Mouse (Mus musculus): ENCODE results near the gene Slc37a1. TPM values are rescaled to one million over a fixed set of nuclear protein-coding genes. Genes with fewer than 3 reads are reported as not detected.

The Slc37a1 gene
- polyA plus RNA-seq (2014; fragmentation: Nextera tagmentation; extraction: Ambion mirVana) = 3.0 and 3.3 TPM in 2 replicates

- no peak for ATAC-seq (ENCODE audit: low FRiP score, low TSS enrichment)
- Histone ChIP-seq H3K27me3 (ENCODE audit: control insufficient read depth, insufficient read depth, low read length) (no peaks in the 10 kb centered on the region; the same call in 1 of the 2 replicates), H3K4me3 (ENCODE audit: low read length) (no peak within 1 kb of the TSS), H3K36me3 (ENCODE audit: control insufficient read depth, insufficient read depth, low read length) (no peaks in the 10 kb centered on the region), H3K9ac (ENCODE audit: low read depth, low read length) (no peak within 1 kb of the TSS), H3K27ac (ENCODE audit: low read depth, low read length) (no peak within 1 kb of the TSS), H3K4me1 (ENCODE audit: control insufficient read depth, insufficient read depth, low read length) (no peaks in the 10 kb centered on the region), H3K9me3 (ENCODE audit: control insufficient read depth, low read length) (no peaks in the 10 kb centered on the region), H3K4me2 (replicated peaks; ENCODE audit: low read depth, low read length) (no peak within 1 kb of the TSS)
- WGBS = 100% methylated on average over 1 of the region's 1 CpGs
Measured at GRCm38 (mm10) chr17:31286492-31286891, at the start of gene Slc37a1. Gene Slc37a1, plus strand, starts transcription at chr17:31286792.

GRCm38 (mm10) chr17:31238234-31239020 is 48.2 kb upstream of the Slc37a1 start:
- no peaks in the 10 kb centered on the region for H3K4me1 ChIP-seq (ENCODE audit: control insufficient read depth, insufficient read depth, low read length)
- H3K4me2 ChIP-seq (replicated peaks; ENCODE audit: low read depth, low read length) = no peak overlapping the region
- 79% methylated on average over 7 of the region's 7 CpGs for WGBS
- no peak overlapping the region for H3K9ac ChIP-seq (ENCODE audit: low read depth, low read length)
- no peak for ATAC-seq (ENCODE audit: low FRiP score, low TSS enrichment)
- no peak overlapping the region for H3K4me3 ChIP-seq (ENCODE audit: low read length)
- no peaks in the 10 kb centered on the region for H3K36me3 ChIP-seq (ENCODE audit: control insufficient read depth, insufficient read depth, low read length)
- H3K27ac ChIP-seq (ENCODE audit: low read depth, low read length) = no peak overlapping the region
- no peaks in the 10 kb centered on the region for H3K9me3 ChIP-seq (ENCODE audit: control insufficient read depth, low read length)
- no peaks in the 10 kb centered on the region for H3K27me3 ChIP-seq (ENCODE audit: control insufficient read depth, insufficient read depth, low read length)

- no peak overlapping the region for H3K9ac ChIP-seq (ENCODE audit: low read depth, low read length)
- H3K36me3 ChIP-seq (ENCODE audit: control insufficient read depth, insufficient read depth, low read length) = no peaks in the 10 kb centered on the region
- no peaks in the 10 kb centered on the region for H3K4me1 ChIP-seq (ENCODE audit: control insufficient read depth, insufficient read depth, low read length)
- H3K4me3 ChIP-seq (ENCODE audit: low read length) = no peak overlapping the region
- no peak overlapping the region for H3K27ac ChIP-seq (ENCODE audit: low read depth, low read length)
- no peak for ATAC-seq (ENCODE audit: low FRiP score, low TSS enrichment)
- 88% methylated on average over 8 of the region's 8 CpGs for WGBS
- H3K27me3 ChIP-seq (ENCODE audit: control insufficient read depth, insufficient read depth, low read length) = no peaks in the 10 kb centered on the region
- no peaks in the 10 kb centered on the region for H3K9me3 ChIP-seq (ENCODE audit: control insufficient read depth, low read length)
- H3K4me2 ChIP-seq (replicated peaks; ENCODE audit: low read depth, low read length) = no peak overlapping the region
Measured at GRCm38 (mm10) chr17:31241156-31241555, 45.4 kb upstream of the Slc37a1 start.

- no peak for ATAC-seq (ENCODE audit: low FRiP score, low TSS enrichment)
- H3K36me3 ChIP-seq (ENCODE audit: control insufficient read depth, insufficient read depth, low read length) = no peaks in the 10 kb centered on the region
- H3K9ac ChIP-seq (ENCODE audit: low read depth, low read length) = no peak overlapping the region
- 0% methylated on average over 1 of the region's 1 CpGs for WGBS
- H3K4me3 ChIP-seq (ENCODE audit: low read length) = no peak overlapping the region
- no peak overlapping the region for H3K4me2 ChIP-seq (replicated peaks; ENCODE audit: low read depth, low read length)
- H3K27me3 ChIP-seq (ENCODE audit: control insufficient read depth, insufficient read depth, low read length) = no peaks in the 10 kb centered on the region
- no peaks in the 10 kb centered on the region for H3K9me3 ChIP-seq (ENCODE audit: control insufficient read depth, low read length)
- H3K4me1 ChIP-seq (ENCODE audit: control insufficient read depth, insufficient read depth, low read length) = no peaks in the 10 kb centered on the region
- H3K27ac ChIP-seq (ENCODE audit: low read depth, low read length) = no peak overlapping the region
Measured at GRCm38 (mm10) chr17:31242764-31243163, 43.8 kb upstream of the Slc37a1 start.

- Histone ChIP-seq H3K27me3 (ENCODE audit: control insufficient read depth, insufficient read depth, low read length) (no peaks in the 10 kb centered on the region), H3K4me3 (ENCODE audit: low read length) (no peak overlapping the region), H3K27ac (ENCODE audit: low read depth, low read length) (no peak overlapping the region), H3K4me2 (replicated peaks; ENCODE audit: low read depth, low read length) (no peak overlapping the region), H3K9me3 (ENCODE audit: control insufficient read depth, low read length) (no peaks in the 10 kb centered on the region), H3K9ac (ENCODE audit: low read depth, low read length) (no peak overlapping the region), H3K36me3 (ENCODE audit: control insufficient read depth, insufficient read depth, low read length) (no peaks in the 10 kb centered on the region), H3K4me1 (ENCODE audit: control insufficient read depth, insufficient read depth, low read length) (no peaks in the 10 kb centered on the region)
- ATAC-seq (ENCODE audit: low FRiP score, low TSS enrichment) = no peak
- 64% methylated on average over 5 of the region's 5 CpGs for WGBS
Measured at GRCm38 (mm10) chr17:31245321-31245720, 41.3 kb upstream of the Slc37a1 start.

- H3K4me2 ChIP-seq (replicated peaks; ENCODE audit: low read depth, low read length) = no peak overlapping the region
- H3K4me1 ChIP-seq (ENCODE audit: control insufficient read depth, insufficient read depth, low read length) = no peaks in the 10 kb centered on the region
- no peak overlapping the region for H3K9ac ChIP-seq (ENCODE audit: low read depth, low read length)
- no peak overlapping the region for H3K27ac ChIP-seq (ENCODE audit: low read depth, low read length)
- H3K36me3 ChIP-seq (ENCODE audit: control insufficient read depth, insufficient read depth, low read length) = no peaks in the 10 kb centered on the region
- H3K9me3 ChIP-seq (ENCODE audit: control insufficient read depth, low read length) = no peaks in the 10 kb centered on the region
- no peaks in the 10 kb centered on the region for H3K27me3 ChIP-seq (ENCODE audit: control insufficient read depth, insufficient read depth, low read length)
- H3K4me3 ChIP-seq (ENCODE audit: low read length) = no peak overlapping the region
- 31% methylated on average over 5 of the region's 5 CpGs for WGBS
- ATAC-seq (ENCODE audit: low FRiP score, low TSS enrichment) = no peak
Measured at GRCm38 (mm10) chr17:31247144-31247543, 39.4 kb upstream of the Slc37a1 start.

- Histone ChIP-seq H3K4me3 (ENCODE audit: low read length) (no peak overlapping the region), H3K9ac (ENCODE audit: low read depth, low read length) (no peak overlapping the region), H3K4me2 (replicated peaks; ENCODE audit: low read depth, low read length) (no peak overlapping the region), H3K4me1 (ENCODE audit: control insufficient read depth, insufficient read depth, low read length) (no peaks in the 10 kb centered on the region; the same call in 1 of the 2 replicates), H3K27ac (ENCODE audit: low read depth, low read length) (no peak overlapping the region), H3K9me3 (ENCODE audit: control insufficient read depth, low read length) (no peaks in the 10 kb centered on the region), H3K36me3 (ENCODE audit: control insufficient read depth, insufficient read depth, low read length) (no peaks in the 10 kb centered on the region), H3K27me3 (ENCODE audit: control insufficient read depth, insufficient read depth, low read length) (no peaks in the 10 kb centered on the region)
- no peak for ATAC-seq (ENCODE audit: low FRiP score, low TSS enrichment)
- 67% methylated on average over 5 of the region's 5 CpGs for WGBS
Measured at GRCm38 (mm10) chr17:31253951-31254350, 32.6 kb upstream of the Slc37a1 start.

- Histone ChIP-seq H3K36me3 (ENCODE audit: control insufficient read depth, insufficient read depth, low read length) (no peaks in the 10 kb centered on the region), H3K9me3 (ENCODE audit: control insufficient read depth, low read length) (no peaks in the 10 kb centered on the region), H3K4me1 (ENCODE audit: control insufficient read depth, insufficient read depth, low read length) (no peaks in the 10 kb centered on the region; the same call in 1 of the 2 replicates), H3K27ac (ENCODE audit: low read depth, low read length) (no peak overlapping the region), H3K27me3 (ENCODE audit: control insufficient read depth, insufficient read depth, low read length) (no peaks in the 10 kb centered on the region), H3K4me2 (replicated peaks; ENCODE audit: low read depth, low read length) (no peak overlapping the region), H3K4me3 (ENCODE audit: low read length) (no peak overlapping the region), H3K9ac (ENCODE audit: low read depth, low read length) (no peak overlapping the region)
- WGBS = 9% methylated on average over 9 of the region's 9 CpGs
- ATAC-seq (ENCODE audit: low FRiP score, low TSS enrichment) = peak; percentile 86
Measured at GRCm38 (mm10) chr17:31254463-31254931, 32.1 kb upstream of the Slc37a1 start.

GRCm38 (mm10) chr17:31257149-31257548 is 29.4 kb upstream of the Slc37a1 start:
- 88% methylated on average over 1 of the region's 1 CpGs for WGBS
- H3K4me2 ChIP-seq (replicated peaks; ENCODE audit: low read depth, low read length) = no peak overlapping the region
- H3K9ac ChIP-seq (ENCODE audit: low read depth, low read length) = no peak overlapping the region
- H3K27me3 ChIP-seq (ENCODE audit: control insufficient read depth, insufficient read depth, low read length) = no peaks in the 10 kb centered on the region
- no peaks in the 10 kb centered on the region for H3K9me3 ChIP-seq (ENCODE audit: control insufficient read depth, low read length)
- ATAC-seq (ENCODE audit: low FRiP score, low TSS enrichment) = no peak
- no peak overlapping the region for H3K4me3 ChIP-seq (ENCODE audit: low read length)
- H3K36me3 ChIP-seq (ENCODE audit: control insufficient read depth, insufficient read depth, low read length) = no peaks in the 10 kb centered on the region
- peaks cover 3% of the 10 kb centered on the region for H3K4me1 ChIP-seq (ENCODE audit: control insufficient read depth, insufficient read depth, low read length)
- no peak overlapping the region for H3K27ac ChIP-seq (ENCODE audit: low read depth, low read length)

Measured in kidney, embryonic 14.5 days (tissue).